Mouse (Mus musculus) layer of hippocampus, adult 8-10 months (tissue): Measurements from ENCODE around the gene Mrps18a. TPM values are rescaled to one million over a fixed set of nuclear protein-coding genes. Genes with fewer than 3 reads are reported as not detected.
A peak's percentile ranks its signal among the peaks of the same experiment; 100 is the strongest.

Experiments used
- DNase-seq, 2 experiments: peaks; one replicate each; pipeline ENCODE4 v3.0.0; 2022; ENCODE audit warnings: low spot score in 2 of 2
- total RNA-seq, 4 experiments: library from RNA; stranded (reverse); gene quantifications; 2 replicates each; pipeline ENCODE4 v1.2.4; 2022

The Mrps18a gene
- total RNA-seq, 4 experiments from 2014 or later = 87.2 to 94.3 (median 90.5) TPM

- no peak for DNase-seq
These were observed 8.9 kb upstream of the Mrps18a start for GRCm38 (mm10) chr17:46101906-46102305.

- no peak for DNase-seq
These were observed 8.1 kb upstream of the Mrps18a start for GRCm38 (mm10) chr17:46102608-46103159.

GRCm38 (mm10) chr17:46104487-46104886 lies 6.3 kb upstream of the Mrps18a start:
- no peak for DNase-seq

- no peak for DNase-seq
These were observed 2.5 kb upstream of the Mrps18a start for GRCm38 (mm10) chr17:46108286-46108685.

GRCm38 (mm10) chr17:46115489-46115888 lies 4.7 kb downstream of the Mrps18a start:
- no peak for DNase-seq

- no peak for DNase-seq
These were observed 5.4 kb downstream of the Mrps18a start for GRCm38 (mm10) chr17:46116138-46116537.

- no peak for DNase-seq
These were observed 6.1 kb downstream of the Mrps18a start for GRCm38 (mm10) chr17:46116881-46117280.

- DNase-seq = no peak
These were observed 7.0 kb downstream of the Mrps18a start for GRCm38 (mm10) chr17:46117623-46118422.

- no peak for DNase-seq
These were observed 7.7 kb downstream of the Mrps18a start for GRCm38 (mm10) chr17:46118423-46118850.

- DNase-seq = peak in 1 of 2 experiments; percentile 2
These were observed 8.9 kb downstream of the Mrps18a start for GRCm38 (mm10) chr17:46119641-46120040.

GRCm38 (mm10) chr17:46122791-46123190 lies 12.0 kb downstream of the Mrps18a start:
- no peak for DNase-seq

GRCm38 (mm10) chr17:46123285-46123684 lies 12.5 kb downstream of the Mrps18a start:
- no peak for DNase-seq

- DNase-seq = no peak
These were observed 13.3 kb downstream of the Mrps18a start for GRCm38 (mm10) chr17:46123953-46124700.

GRCm38 (mm10) chr17:46126608-46127007 lies 15.8 kb downstream of the Mrps18a start:
- DNase-seq = peak in 1 of 2 experiments; percentile 1

- peak in 1 of 2 experiments; percentile 1 for DNase-seq
These were observed 17.2 kb downstream of the Mrps18a start for GRCm38 (mm10) chr17:46127814-46128493.

- no peak for DNase-seq
These were observed 19.1 kb downstream of the Mrps18a start for GRCm38 (mm10) chr17:46129741-46130498.

- peak in 1 of 2 experiments; percentile 70 for DNase-seq
These were observed 21.4 kb downstream of the Mrps18a start for GRCm38 (mm10) chr17:46132058-46132718.

GRCm38 (mm10) chr17:46132862-46133261 lies 22.1 kb downstream of the Mrps18a start:
- DNase-seq = no peak

- no peak for DNase-seq
These were observed 27.9 kb downstream of the Mrps18a start for GRCm38 (mm10) chr17:46138563-46139236.

- DNase-seq = no peak
These were observed 29.1 kb downstream of the Mrps18a start for GRCm38 (mm10) chr17:46139872-46140271.
